Mouse (Mus musculus): ENCODE results near the gene Sppl2b. TPM values are rescaled to one million over a fixed set of nuclear protein-coding genes. Genes with fewer than 3 reads are reported as not detected.

Sppl2b gene
- 6.5 and 10.4 TPM in 2 replicates for total RNA-seq (2014; rRNA removed)
- polyA plus RNA-seq (2012; rRNA removed) = 40.1 and 40.5 TPM in 2 replicates

DNA sequence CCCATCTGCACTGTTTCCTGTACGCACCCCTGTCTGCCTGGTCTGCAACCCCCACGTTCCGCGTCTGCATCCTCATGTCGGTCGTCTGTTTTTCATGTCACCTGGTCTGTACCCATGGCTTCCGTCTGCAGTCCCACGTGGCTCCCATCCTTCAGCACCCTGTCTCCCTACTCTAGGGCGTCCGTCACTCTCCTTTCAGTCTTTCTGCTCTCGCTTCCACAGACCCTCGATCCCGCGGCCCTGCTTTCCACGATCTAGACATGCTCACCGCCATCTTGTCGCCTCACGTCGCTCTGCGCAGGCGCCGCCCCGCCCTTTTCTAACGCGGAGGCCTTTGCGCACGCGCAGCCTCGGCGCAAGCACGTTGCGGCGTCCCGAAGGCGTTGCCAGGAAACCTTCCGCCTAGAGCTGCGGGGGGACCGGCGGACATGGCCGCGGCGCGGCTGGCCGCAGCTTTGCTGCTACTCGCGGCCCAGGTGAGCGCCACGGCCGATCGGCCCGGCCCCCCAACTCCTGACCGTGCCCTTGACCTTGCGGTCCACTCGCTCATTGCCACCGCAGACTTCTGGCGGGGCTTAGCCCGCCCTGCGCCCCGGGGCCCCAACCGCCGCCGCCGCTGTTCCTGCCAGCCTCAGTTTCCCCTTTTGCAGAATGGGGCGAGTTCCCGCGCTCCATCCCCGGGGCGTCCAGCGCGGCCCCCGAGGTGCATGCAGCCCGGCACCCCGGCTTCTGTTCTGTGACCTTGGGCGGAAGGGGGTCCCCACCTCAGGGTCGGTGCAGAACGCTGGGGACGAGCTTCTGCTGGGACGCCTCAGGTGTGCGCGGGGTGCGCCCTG, at the start of gene Sppl2b, which contains the start of gene Lsm7:
Sppl2b (plus strand) TSS at position 363 of the 836 bp plus-strand sequence.
Lsm7 (minus strand) TSS at position 297 of the 836 bp plus-strand sequence.
- Histone ChIP-seq H3K36me3 (ENCODE audit: control insufficient read depth, insufficient read depth, low read length) (no peaks in the 10 kb centered on the region), H3K27me3 (ENCODE audit: control insufficient read depth, insufficient read depth, low read length) (no peaks in the 10 kb centered on the region), H3K9ac (ENCODE audit: low read depth, low read length) (peak within 1 kb of the TSS; percentile 88), H3K79me2 (ENCODE audit: control insufficient read depth, insufficient read depth, low read length) (peaks cover 30% of the 10 kb centered on the region), H3K27ac (replicated peaks; ENCODE audit: insufficient read depth, low read depth, low read length) (peak within 1 kb of the TSS; percentile 25), H3K4me1 (ENCODE audit: control insufficient read depth, insufficient read depth, low read length) (peaks cover 6% of the 10 kb centered on the region), H3K4me3 (ENCODE audit: insufficient read depth, low read depth, low read length) (peak within 1 kb of the TSS; percentile 80)
- no peak for TF ChIP-seq CTCF (IDR thresholded peaks at IDR 0.05; ENCODE audit: low read depth, low read length)
- TF ChIP-seq POLR2A (IDR thresholded peaks at IDR 0.05; ENCODE audit: extremely low read depth, insufficient read depth, low read length) = peak; percentile 70; the same call in 1 of the 2 replicates
- under 1% methylated on average over 81 of the region's 81 CpGs for WGBS
- DNase-seq (ENCODE audit: extremely low read depth, low read depth, low spot score) = peak; percentile 72

DNA sequence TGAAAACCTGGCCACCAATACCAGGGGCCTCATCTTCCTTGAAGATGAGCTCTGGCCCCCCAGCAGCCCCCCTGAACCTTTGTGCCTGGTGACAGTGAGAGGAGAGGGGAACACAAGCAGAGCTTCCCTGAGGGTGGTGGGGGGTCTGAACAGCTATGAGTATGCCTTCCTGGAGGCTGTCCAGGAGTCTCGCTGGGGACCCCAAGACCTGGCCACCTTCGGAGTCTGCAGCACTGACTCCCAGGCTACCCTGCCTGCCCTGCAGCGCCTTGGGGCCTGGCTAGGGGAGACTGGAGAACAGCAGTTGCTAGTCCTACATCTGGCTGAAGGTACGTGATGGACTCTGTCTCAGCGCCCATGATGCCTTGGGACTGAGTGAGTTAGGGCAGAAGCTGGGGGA, 49.8 kb upstream of the Sppl2b start:
- H3K9ac ChIP-seq (ENCODE audit: low read depth, low read length) = no peak overlapping the region
- WGBS = 95% methylated on average over 5 of the region's 5 CpGs
- H3K4me1 ChIP-seq (ENCODE audit: control insufficient read depth, insufficient read depth, low read length) = peaks cover 5% of the 10 kb centered on the region
- H3K27me3 ChIP-seq (ENCODE audit: control insufficient read depth, insufficient read depth, low read length) = no peaks in the 10 kb centered on the region; the same call in 1 of the 2 replicates
- no peak overlapping the region for H3K4me3 ChIP-seq (ENCODE audit: insufficient read depth, low read depth, low read length)
- H3K79me2 ChIP-seq (ENCODE audit: control insufficient read depth, insufficient read depth, low read length) = no peaks in the 10 kb centered on the region
- H3K27ac ChIP-seq (replicated peaks; ENCODE audit: insufficient read depth, low read depth, low read length) = no peak overlapping the region
- no peak for DNase-seq (ENCODE audit: extremely low read depth, low read depth, low spot score)
- no peak for TF ChIP-seq POLR2A (IDR thresholded peaks at IDR 0.05; ENCODE audit: extremely low read depth, insufficient read depth, low read length)
- no peak for TF ChIP-seq CTCF (IDR thresholded peaks at IDR 0.05; ENCODE audit: low read depth, low read length)
- H3K36me3 ChIP-seq (ENCODE audit: control insufficient read depth, insufficient read depth, low read length) = peaks cover 2% of the 10 kb centered on the region; the same call in 1 of the 2 replicates

DNA sequence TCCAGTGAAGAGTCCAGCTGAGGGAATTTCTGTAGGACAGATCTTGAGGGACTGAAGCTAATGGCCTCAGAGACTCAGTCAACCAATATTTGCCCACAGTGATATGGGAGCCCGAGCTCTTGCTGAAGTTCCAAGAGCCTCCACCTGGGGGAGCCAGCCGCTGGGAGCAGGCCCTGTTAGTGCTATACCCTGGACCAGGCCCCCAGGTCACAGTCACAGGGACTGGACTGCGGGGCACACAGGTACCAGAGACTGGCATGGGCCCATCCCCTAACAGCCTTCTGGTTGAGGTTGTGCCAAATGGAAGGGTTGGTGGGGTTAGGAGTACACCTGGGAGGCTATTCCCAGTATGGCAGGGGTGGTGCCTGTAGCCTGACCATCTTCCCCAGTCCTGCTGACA, 49.1 kb upstream of the Sppl2b start:
- Histone ChIP-seq H3K27me3 (ENCODE audit: control insufficient read depth, insufficient read depth, low read length) (no peaks in the 10 kb centered on the region; the same call in 1 of the 2 replicates), H3K9ac (ENCODE audit: low read depth, low read length) (no peak overlapping the region), H3K27ac (replicated peaks; ENCODE audit: insufficient read depth, low read depth, low read length) (no peak overlapping the region), H3K4me1 (ENCODE audit: control insufficient read depth, insufficient read depth, low read length) (peaks cover 5% of the 10 kb centered on the region), H3K36me3 (ENCODE audit: control insufficient read depth, insufficient read depth, low read length) (peaks cover 2% of the 10 kb centered on the region; the same call in 1 of the 2 replicates), H3K4me3 (ENCODE audit: insufficient read depth, low read depth, low read length) (no peak overlapping the region), H3K79me2 (ENCODE audit: control insufficient read depth, insufficient read depth, low read length) (no peaks in the 10 kb centered on the region)
- TF ChIP-seq POLR2A (IDR thresholded peaks at IDR 0.05; ENCODE audit: extremely low read depth, insufficient read depth, low read length) (no peak), CTCF (IDR thresholded peaks at IDR 0.05; ENCODE audit: low read depth, low read length) (peak; percentile 79)
- WGBS = 11% methylated on average over 3 of the region's 3 CpGs
- peak; percentile 33 for DNase-seq (ENCODE audit: extremely low read depth, low read depth, low spot score)

DNA sequence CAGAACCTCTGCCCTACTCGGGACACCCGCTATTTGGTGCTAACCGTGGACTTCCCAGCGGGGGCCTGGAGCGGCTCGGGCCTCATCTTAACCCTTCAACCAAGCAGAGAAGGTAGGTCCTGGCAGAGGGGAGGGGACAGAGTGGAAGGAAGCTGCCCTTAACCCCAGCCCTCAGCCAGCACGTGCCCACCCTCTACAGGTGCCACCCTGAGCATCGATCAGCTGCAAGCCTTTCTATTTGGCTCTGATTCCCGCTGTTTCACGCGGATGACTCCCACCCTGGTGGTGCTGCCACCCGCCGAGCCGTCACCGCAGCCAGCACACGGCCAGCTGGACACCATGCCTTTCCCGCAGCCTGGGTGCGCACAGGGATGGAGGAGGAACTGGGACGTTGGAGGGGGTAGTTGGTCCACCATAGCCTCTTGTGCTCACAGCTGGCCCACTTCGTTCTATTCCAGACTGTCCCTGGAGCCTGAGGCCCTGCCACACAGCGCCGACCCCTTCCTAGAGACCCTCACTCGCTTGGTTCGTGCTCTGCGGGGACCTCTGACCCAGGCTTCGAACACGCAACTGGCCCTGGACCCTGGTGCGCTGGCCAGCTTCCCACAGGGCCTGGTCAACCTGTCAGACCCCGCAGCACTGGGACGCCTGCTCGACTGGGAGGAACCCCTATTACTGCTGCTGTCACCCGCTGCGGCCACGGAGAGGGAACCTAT, 48.6 kb upstream of the Sppl2b start:
- peak overlapping the region; percentile 50; the same call in 1 of the 2 replicates for H3K4me3 ChIP-seq (ENCODE audit: insufficient read depth, low read depth, low read length)
- TF ChIP-seq POLR2A (IDR thresholded peaks at IDR 0.05; ENCODE audit: extremely low read depth, insufficient read depth, low read length) (no peak), CTCF (IDR thresholded peaks at IDR 0.05; ENCODE audit: low read depth, low read length) (no peak)
- DNase-seq (ENCODE audit: extremely low read depth, low read depth, low spot score) = no peak
- peaks cover 2% of the 10 kb centered on the region; the same call in 1 of the 2 replicates for H3K36me3 ChIP-seq (ENCODE audit: control insufficient read depth, insufficient read depth, low read length)
- H3K27me3 ChIP-seq (ENCODE audit: control insufficient read depth, insufficient read depth, low read length) = no peaks in the 10 kb centered on the region; the same call in 1 of the 2 replicates
- 59% methylated on average over 34 of the region's 34 CpGs for WGBS
- H3K27ac ChIP-seq (replicated peaks; ENCODE audit: insufficient read depth, low read depth, low read length) = no peak overlapping the region
- no peaks in the 10 kb centered on the region for H3K79me2 ChIP-seq (ENCODE audit: control insufficient read depth, insufficient read depth, low read length)
- H3K9ac ChIP-seq (ENCODE audit: low read depth, low read length) = no peak overlapping the region; the same call in 1 of the 2 replicates
- H3K4me1 ChIP-seq (ENCODE audit: control insufficient read depth, insufficient read depth, low read length) = peaks cover 5% of the 10 kb centered on the region

DNA sequence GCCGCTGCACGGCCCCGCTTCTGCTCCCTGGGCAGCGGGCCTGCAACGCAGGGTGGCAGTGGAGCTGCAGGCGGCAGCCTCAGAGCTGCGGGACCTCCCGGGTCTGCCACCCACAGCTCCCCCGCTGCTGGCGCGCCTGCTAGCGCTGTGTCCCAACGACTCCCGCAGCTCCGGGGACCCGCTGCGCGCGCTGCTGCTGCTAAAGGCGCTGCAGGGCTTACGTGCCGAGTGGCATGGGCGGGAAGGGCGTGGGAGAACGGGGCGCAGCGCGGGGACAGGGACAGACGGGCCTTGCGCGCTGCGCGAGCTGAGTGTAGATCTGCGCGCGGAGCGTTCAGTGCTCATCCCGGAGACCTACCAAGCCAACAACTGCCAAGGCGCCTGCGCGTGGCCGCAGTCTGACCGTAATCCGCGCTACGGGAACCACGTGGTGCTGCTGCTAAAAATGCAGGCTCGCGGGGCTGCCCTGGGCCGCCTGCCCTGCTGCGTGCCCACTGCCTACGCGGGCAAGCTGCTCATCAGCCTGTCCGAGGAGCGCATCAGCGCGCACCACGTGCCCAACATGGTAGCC, 47.9 kb upstream of the Sppl2b start:
- H3K36me3 ChIP-seq (ENCODE audit: control insufficient read depth, insufficient read depth, low read length) = peaks cover 2% of the 10 kb centered on the region; the same call in 1 of the 2 replicates
- peaks cover 5% of the 10 kb centered on the region for H3K4me1 ChIP-seq (ENCODE audit: control insufficient read depth, insufficient read depth, low read length)
- no peak overlapping the region for H3K27ac ChIP-seq (replicated peaks; ENCODE audit: insufficient read depth, low read depth, low read length)
- 8% methylated on average over 58 of the region's 58 CpGs for WGBS
- peak; percentile 57 for DNase-seq (ENCODE audit: extremely low read depth, low read depth, low spot score)
- H3K79me2 ChIP-seq (ENCODE audit: control insufficient read depth, insufficient read depth, low read length) = no peaks in the 10 kb centered on the region
- no peaks in the 10 kb centered on the region; the same call in 1 of the 2 replicates for H3K27me3 ChIP-seq (ENCODE audit: control insufficient read depth, insufficient read depth, low read length)
- no peak for TF ChIP-seq CTCF (IDR thresholded peaks at IDR 0.05; ENCODE audit: low read depth, low read length)
- TF ChIP-seq POLR2A (IDR thresholded peaks at IDR 0.05; ENCODE audit: extremely low read depth, insufficient read depth, low read length) = no peak
- peak overlapping the region; percentile 81 for H3K9ac ChIP-seq (ENCODE audit: low read depth, low read length)
- H3K4me3 ChIP-seq (ENCODE audit: insufficient read depth, low read depth, low read length) = peak overlapping the region; percentile 50
